Mouse (Mus musculus) forebrain, embryonic 12.5 days (tissue): ENCODE data around the gene Ldlrad3. TPM values are rescaled to one million over a fixed set of nuclear protein-coding genes. Genes with fewer than 3 reads are reported as not detected.

Source experiments
- ATAC-seq: fragments of 200-750 bp; cut with Nextera tagmentation; 2 replicates; pipeline ENCODE4 v1.8.0; 2017; ENCODE audit warnings: moderate TSS enrichment; ENCODE audit not compliant: low FRiP score
- H3K27ac ChIP-seq: fragments of 300-500 bp; sonication (generic); 2 replicates; pipeline ENCODE4 v1.5.1; 2016; ENCODE audit warnings: mild to moderate bottlenecking
- H3K27me3 ChIP-seq: fragments of 300-500 bp; sonication (generic); 2 replicates; pipeline ENCODE4 v1.6.1; 2016; ENCODE audit warnings: mild to moderate bottlenecking
- H3K36me3 ChIP-seq: fragments of 300-500 bp; sonication (generic); replicated peaks from 2 replicates; pipeline ENCODE4 v1.6.1; 2016; ENCODE audit warnings: mild to moderate bottlenecking
- H3K4me1 ChIP-seq: fragments of 300-500 bp; sonication (generic); 2 replicates; pipeline ENCODE4 v1.6.1; 2016
- H3K4me2 ChIP-seq: fragments of 300-500 bp; sonication (generic); 2 replicates; pipeline ENCODE4 v1.6.1; 2016; ENCODE audit warnings: mild to moderate bottlenecking, moderate library complexity
- H3K4me3 ChIP-seq: fragments of 300-500 bp; sonication (generic); replicated peaks from 2 replicates; pipeline ENCODE4 v1.5.1; 2016; ENCODE audit warnings: mild to moderate bottlenecking
- H3K9ac ChIP-seq: fragments of 300-500 bp; sonication (generic); 2 replicates; pipeline ENCODE4 v1.6.1; 2016; ENCODE audit warnings: mild to moderate bottlenecking
- H3K9me3 ChIP-seq: fragments of 300-500 bp; sonication (generic); 2 replicates; pipeline ENCODE4 v1.6.1; 2016
- WGBS: fragments of 180-500 bp; shearing (Covaris S2); methylation state at CpG from one replicate; pipeline ENCODE4 v1.1.7; 2016; 5-methylcytosine and 5-hydroxymethylcytosine counted together
- polyA plus RNA-seq: library from polyadenylated mRNA; unstranded; fragments of >200 nt; fragmentation: Nextera tagmentation; extraction: Ambion mirVana; gene quantifications from 2 replicates; pipeline ENCODE4 v1.2.1, GENCODE M21; 2016

Ldlrad3 gene
- polyA plus RNA-seq, 1 experiment from 2014 or later = 56.8 TPM

DNA sequence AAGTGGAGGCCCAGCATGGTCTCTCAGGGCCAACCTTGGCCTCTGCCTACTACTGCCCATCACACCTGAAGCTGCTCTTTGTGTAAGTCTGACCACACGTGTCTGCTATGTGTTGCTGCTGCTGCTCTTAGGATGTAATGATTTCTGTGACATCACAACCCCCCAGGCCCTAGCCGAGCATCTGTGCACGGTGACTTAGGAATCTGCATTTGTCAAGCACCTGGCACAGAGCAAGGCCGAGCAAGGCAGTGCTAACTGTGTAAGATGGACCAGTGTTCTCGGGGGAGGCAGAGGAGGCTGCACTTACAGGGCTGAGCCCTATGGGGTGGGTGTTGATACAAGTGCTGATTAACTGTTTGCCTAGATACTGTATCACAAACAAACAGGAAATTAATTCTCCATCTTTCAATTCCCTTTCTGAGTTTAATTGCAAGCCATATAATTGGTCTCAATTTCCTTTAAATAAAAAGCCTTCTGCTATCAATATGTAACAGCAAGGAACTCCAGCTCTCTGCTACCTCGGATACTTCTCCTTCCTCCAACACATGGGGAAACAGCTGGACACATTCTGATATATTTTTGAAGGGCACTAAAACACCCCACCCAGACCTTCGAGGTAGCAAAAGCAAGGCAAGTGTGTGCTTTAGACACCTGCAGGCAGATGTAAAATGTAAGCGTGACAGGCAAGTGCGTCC, 152.2 kb downstream of the Ldlrad3 start:
- WGBS = 71% methylated on average over 9 of the region's 9 CpGs
- Histone ChIP-seq H3K27me3 (no peaks in the 10 kb centered on the region), H3K27ac (peak overlapping the region; percentile 42; the same call in 1 of the 2 replicates), H3K9me3 (no peaks in the 10 kb centered on the region), H3K4me2 (no peak overlapping the region), H3K36me3 (no peaks in the 10 kb centered on the region), H3K4me3 (no peak overlapping the region), H3K4me1 (peaks cover 83% of the 10 kb centered on the region), H3K9ac (no peak overlapping the region)
- no peak for ATAC-seq

DNA sequence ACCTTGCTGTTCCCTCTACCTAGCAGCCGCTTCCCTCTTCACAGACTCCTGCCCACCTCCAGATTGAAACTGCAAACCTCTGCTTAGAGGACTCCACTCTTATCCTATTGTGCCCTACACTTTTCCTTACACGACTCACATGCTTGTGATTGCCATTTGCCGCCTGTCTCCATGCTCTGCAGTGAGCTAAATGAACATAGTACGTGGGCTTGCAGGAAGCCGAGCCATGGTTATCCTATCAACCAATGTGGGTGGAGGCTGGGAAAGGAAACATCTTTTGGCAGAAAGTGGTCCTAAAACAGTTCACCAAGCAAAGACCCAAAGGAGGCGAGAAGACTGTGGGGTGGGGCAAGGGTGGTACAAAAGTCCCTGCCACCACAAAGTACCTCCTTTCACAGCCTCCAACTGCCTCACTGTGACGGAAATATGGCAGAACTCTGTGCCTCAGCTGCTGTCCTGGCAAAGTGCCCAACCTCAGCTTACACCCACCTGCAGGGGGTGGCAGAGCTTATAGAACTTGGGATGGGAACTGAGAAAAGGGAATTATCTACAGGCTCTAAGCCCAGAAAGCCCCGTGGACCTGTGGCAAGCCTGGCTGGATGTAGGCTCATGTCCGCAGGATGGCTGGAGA, 153.4 kb downstream of the Ldlrad3 start:
- no peak overlapping the region for H3K4me3 ChIP-seq
- no peak overlapping the region for H3K4me2 ChIP-seq
- WGBS = 69% methylated on average over 9 of the region's 9 CpGs
- H3K9ac ChIP-seq = no peak overlapping the region
- H3K36me3 ChIP-seq = no peaks in the 10 kb centered on the region
- peak overlapping the region; percentile 56; the same call in 1 of the 2 replicates for H3K27ac ChIP-seq
- no peaks in the 10 kb centered on the region for H3K9me3 ChIP-seq
- H3K27me3 ChIP-seq = no peaks in the 10 kb centered on the region
- no peak for ATAC-seq
- H3K4me1 ChIP-seq = peaks cover 72% of the 10 kb centered on the region

DNA sequence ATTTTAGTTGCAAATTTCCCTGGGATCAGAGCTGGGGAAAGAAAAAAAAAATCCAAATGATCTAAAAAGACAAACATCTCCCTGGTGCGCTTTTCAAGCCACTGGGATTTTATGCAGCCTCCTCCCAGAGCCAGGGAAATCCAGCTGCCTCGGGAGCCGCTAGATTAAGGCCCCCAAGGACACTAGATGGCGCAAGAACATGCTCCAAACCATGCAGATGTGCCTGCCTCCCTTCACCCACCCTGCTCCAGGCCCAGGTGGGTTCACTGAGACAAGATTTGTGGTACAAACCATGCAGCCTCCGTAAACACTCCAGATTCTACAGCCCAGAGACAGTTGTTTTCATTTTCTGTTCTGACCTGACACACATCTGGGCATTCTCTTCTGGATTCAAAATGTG, 155.5 kb downstream of the Ldlrad3 start:
- no peaks in the 10 kb centered on the region for H3K9me3 ChIP-seq
- 21% methylated on average over 5 of the region's 5 CpGs for WGBS
- H3K9ac ChIP-seq = no peak overlapping the region
- H3K27me3 ChIP-seq = no peaks in the 10 kb centered on the region
- peaks cover 60% of the 10 kb centered on the region for H3K4me1 ChIP-seq
- no peak overlapping the region for H3K4me3 ChIP-seq
- ATAC-seq = peak; percentile 49; the same call in 1 of the 2 replicates
- no peak overlapping the region for H3K4me2 ChIP-seq
- H3K27ac ChIP-seq = no peak overlapping the region
- no peaks in the 10 kb centered on the region for H3K36me3 ChIP-seq

DNA sequence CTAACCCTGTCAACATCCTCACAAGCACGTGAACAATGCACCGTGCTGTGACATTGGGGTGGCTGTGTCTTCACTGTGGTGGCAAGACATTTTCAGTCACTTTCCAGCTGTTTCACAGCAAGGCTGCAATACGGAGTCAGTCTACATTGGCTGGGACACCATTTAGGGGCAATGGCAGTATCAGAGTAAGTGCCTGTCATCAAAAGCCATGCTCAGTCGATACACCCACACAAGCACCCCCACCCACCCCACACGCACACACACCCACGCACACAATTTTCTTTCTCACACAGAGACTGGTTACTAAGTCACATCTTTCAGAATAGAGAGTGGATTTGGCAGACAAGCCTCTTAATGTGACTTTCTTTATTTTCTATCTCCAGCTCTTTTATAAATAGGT, 156.0 kb downstream of the Ldlrad3 start:
- Histone ChIP-seq H3K4me2 (no peak overlapping the region), H3K27ac (peak overlapping the region; percentile 78)
- WGBS = 77% methylated on average over 6 of the region's 6 CpGs

DNA sequence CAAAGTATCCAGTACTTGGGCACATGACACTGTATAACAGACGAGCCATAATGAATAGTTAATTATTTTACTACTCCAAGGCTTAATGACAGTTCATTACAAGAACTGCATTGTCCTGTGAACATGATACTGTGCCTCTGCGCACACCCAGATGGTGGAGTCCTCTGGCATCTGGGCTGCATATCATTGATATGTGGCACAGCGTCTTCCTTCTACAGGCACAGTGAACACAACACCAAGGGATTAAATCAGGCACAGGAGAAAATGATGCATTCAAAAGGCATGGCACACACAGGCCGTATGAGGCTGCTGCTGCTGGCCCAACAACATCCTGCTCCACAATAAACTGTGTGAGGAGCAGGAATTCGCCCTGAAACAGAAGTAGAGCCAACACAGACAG, 156.5 kb downstream of the Ldlrad3 start:
- Histone ChIP-seq H3K4me2 (no peak overlapping the region), H3K36me3 (no peaks in the 10 kb centered on the region), H3K27ac (peak overlapping the region; percentile 78), H3K4me1 (peaks cover 63% of the 10 kb centered on the region), H3K9ac (peak overlapping the region; percentile 25; the same call in 1 of the 2 replicates), H3K27me3 (no peaks in the 10 kb centered on the region), H3K4me3 (no peak overlapping the region), H3K9me3 (no peaks in the 10 kb centered on the region)
- WGBS = 36% methylated on average over 5 of the region's 5 CpGs
- ATAC-seq = peak; percentile 30; the same call in 1 of the 2 replicates

More for the DNA sequence above, 156.0 kb downstream of the Ldlrad3 start:
- ATAC-seq = peak; percentile 10; the same call in 1 of the 2 replicates
- H3K9me3 ChIP-seq = no peaks in the 10 kb centered on the region
- no peaks in the 10 kb centered on the region for H3K36me3 ChIP-seq
- H3K4me3 ChIP-seq = no peak overlapping the region
- H3K9ac ChIP-seq = peak overlapping the region; percentile 25; the same call in 1 of the 2 replicates
- H3K27me3 ChIP-seq = no peaks in the 10 kb centered on the region
- H3K4me1 ChIP-seq = peaks cover 60% of the 10 kb centered on the region

- Histone ChIP-seq H3K4me1 (peaks cover 50% of the 10 kb centered on the region), H3K4me3 (no peak overlapping the region), H3K27me3 (no peaks in the 10 kb centered on the region), H3K4me2 (no peak overlapping the region), H3K9me3 (no peaks in the 10 kb centered on the region), H3K9ac (no peak overlapping the region), H3K36me3 (no peaks in the 10 kb centered on the region), H3K27ac (no peak overlapping the region)
- WGBS = 77% methylated on average over 7 of the region's 7 CpGs
- ATAC-seq = no peak
Measured at GRCm38 (mm10) chr2:102027265-102027664, 158.9 kb downstream of the Ldlrad3 start.

- Histone ChIP-seq H3K9ac (no peak overlapping the region), H3K4me3 (no peak overlapping the region), H3K27me3 (no peaks in the 10 kb centered on the region), H3K4me2 (no peak overlapping the region), H3K36me3 (no peaks in the 10 kb centered on the region), H3K27ac (peak overlapping the region; percentile 87), H3K9me3 (no peaks in the 10 kb centered on the region), H3K4me1 (peaks cover 59% of the 10 kb centered on the region)
- 96% methylated on average over 9 of the region's 9 CpGs for WGBS
- no peak for ATAC-seq
Measured at GRCm38 (mm10) chr2:102026156-102026555, 160.0 kb downstream of the Ldlrad3 start.

DNA sequence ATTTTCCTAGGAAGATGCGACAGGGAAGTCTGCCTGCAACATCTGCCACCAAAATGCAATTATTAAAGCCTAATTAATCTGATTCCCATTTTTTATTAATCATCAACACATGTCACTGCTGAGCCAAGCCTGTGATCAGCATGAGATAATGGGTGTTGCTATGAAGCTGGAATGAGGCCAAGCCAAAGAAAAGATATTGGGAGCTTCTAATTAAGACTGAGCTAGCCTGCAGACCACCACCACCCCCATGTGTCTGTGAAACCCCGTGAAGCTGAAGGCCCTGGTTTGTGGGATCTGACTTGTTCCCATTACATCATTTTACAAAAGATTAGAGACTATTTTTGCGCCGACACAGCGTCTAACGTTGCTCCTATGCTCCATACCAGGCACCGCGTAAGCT, 161.7 kb downstream of the Ldlrad3 start:
- no peaks in the 10 kb centered on the region for H3K27me3 ChIP-seq
- ATAC-seq = peak; percentile 79
- H3K4me3 ChIP-seq = no peak overlapping the region
- H3K9ac ChIP-seq = no peak overlapping the region
- peak overlapping the region; percentile 87 for H3K27ac ChIP-seq
- no peak overlapping the region for H3K4me2 ChIP-seq
- no peaks in the 10 kb centered on the region for H3K36me3 ChIP-seq
- peaks cover 60% of the 10 kb centered on the region for H3K4me1 ChIP-seq
- WGBS = 67% methylated on average over 8 of the region's 8 CpGs
- no peaks in the 10 kb centered on the region for H3K9me3 ChIP-seq

DNA sequence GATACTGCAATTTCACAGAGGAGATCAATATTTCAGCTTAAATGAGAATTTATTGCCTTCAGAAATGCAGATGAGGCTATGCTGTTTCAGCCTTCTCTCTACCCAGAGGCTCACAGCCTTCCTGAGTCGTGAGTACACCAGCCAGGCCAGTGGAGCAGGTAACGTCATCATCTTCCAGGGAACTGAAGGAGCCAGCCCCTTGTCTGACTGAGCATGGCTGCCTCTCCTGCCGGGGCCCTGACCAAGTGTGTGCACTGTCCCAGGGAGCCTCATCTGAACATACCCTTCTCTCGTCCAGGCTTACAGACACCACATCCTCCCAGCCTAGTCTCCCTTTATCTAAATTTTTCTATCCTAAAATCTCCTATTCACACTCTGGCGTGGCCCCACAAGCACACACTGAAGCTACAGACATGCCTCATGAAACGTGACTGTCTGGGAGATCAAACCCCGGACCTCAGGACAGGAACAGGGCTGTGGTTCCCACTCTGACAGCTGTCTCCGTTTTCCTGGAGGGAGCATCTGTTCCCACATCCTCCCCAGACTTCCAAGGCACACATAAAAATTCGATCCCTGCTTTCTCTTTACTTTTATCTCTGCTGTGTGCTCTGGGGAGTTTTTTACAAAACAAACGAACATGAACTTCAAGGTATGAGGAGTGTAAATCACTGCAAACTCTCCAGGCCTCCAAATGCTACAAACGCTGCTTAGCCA, 164.7 kb downstream of the Ldlrad3 start:
- H3K27me3 ChIP-seq = no peaks in the 10 kb centered on the region
- H3K4me1 ChIP-seq = peaks cover 46% of the 10 kb centered on the region
- no peak overlapping the region for H3K4me3 ChIP-seq
- no peak overlapping the region for H3K4me2 ChIP-seq
- WGBS = 58% methylated on average over 11 of the region's 11 CpGs
- peak overlapping the region; percentile 33; the same call in 1 of the 2 replicates for H3K9ac ChIP-seq
- H3K9me3 ChIP-seq = no peaks in the 10 kb centered on the region
- ATAC-seq = no peak
- H3K36me3 ChIP-seq = no peaks in the 10 kb centered on the region
- H3K27ac ChIP-seq = peak overlapping the region; percentile 74

- Histone ChIP-seq H3K9ac (no peak overlapping the region), H3K27me3 (no peaks in the 10 kb centered on the region), H3K9me3 (no peaks in the 10 kb centered on the region), H3K27ac (no peak overlapping the region), H3K36me3 (no peaks in the 10 kb centered on the region), H3K4me2 (no peak overlapping the region), H3K4me3 (no peak overlapping the region), H3K4me1 (peaks cover 45% of the 10 kb centered on the region)
- no peak for ATAC-seq
- 87% methylated on average over 3 of the region's 3 CpGs for WGBS
Measured at GRCm38 (mm10) chr2:102020546-102020945, 165.6 kb downstream of the Ldlrad3 start.

GRCm38 (mm10) chr2:102014538-102015113, 171.6 kb downstream of the Ldlrad3 start:
- Histone ChIP-seq H3K4me1 (peaks cover 19% of the 10 kb centered on the region), H3K9me3 (no peaks in the 10 kb centered on the region), H3K4me2 (no peak overlapping the region), H3K36me3 (no peaks in the 10 kb centered on the region), H3K27ac (no peak overlapping the region), H3K4me3 (no peak overlapping the region), H3K9ac (no peak overlapping the region), H3K27me3 (no peaks in the 10 kb centered on the region)
- peak; percentile 18; the same call in 1 of the 2 replicates for ATAC-seq
- WGBS = 86% methylated on average over 6 of the region's 6 CpGs

DNA sequence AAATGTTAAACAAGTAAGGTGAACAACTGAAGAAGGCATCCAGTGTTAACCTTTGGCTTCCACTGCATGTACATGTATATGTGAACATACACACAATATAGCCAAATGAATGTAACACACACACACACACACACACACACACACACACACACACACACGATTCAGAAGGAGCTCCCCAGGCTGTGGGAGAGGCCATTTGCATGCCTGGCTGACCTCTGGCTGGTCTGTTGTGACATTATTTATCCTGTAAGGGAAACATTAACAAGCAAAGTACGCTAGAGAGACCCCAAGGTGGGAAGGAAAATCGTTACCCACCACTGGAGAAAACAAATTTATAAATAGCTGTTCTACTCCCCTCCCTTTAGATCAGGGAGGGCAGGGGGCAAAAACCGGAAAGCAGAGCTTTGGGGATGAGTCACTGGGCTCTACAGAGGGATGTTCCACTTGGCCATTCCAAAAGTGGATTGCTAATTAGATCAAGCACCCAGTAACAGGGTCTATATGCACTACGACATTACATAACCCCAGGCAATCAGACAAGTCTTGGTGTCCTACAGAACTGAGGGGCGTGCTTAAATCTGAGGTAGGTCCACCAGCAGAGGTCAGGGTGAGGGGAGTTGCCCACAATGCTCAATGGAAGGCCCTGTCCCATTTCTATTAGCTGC, 174.7 kb downstream of the Ldlrad3 start:
- Histone ChIP-seq H3K9me3 (no peaks in the 10 kb centered on the region), H3K27ac (no peak overlapping the region), H3K36me3 (no peaks in the 10 kb centered on the region), H3K27me3 (no peaks in the 10 kb centered on the region), H3K9ac (no peak overlapping the region), H3K4me2 (no peak overlapping the region), H3K4me1 (peaks cover 48% of the 10 kb centered on the region), H3K4me3 (no peak overlapping the region)
- no peak for ATAC-seq
- 69% methylated on average over 6 of the region's 6 CpGs for WGBS
